Mouse (Mus musculus) liver, embryonic 12.5 days (tissue): Measurements from ENCODE around the gene Tab2. TPM values are rescaled to one million over a fixed set of nuclear protein-coding genes. Genes with fewer than 3 reads are reported as not detected.

Source experiments
- ATAC-seq: fragments of 200-750 bp; cut with Nextera tagmentation; 2 replicates; pipeline ENCODE4 v1.8.0; 2017; ENCODE audit warnings: moderate number of reproducible peaks, mild to moderate bottlenecking, moderate library complexity
- H3K27ac ChIP-seq: fragments of 300-500 bp; sonication (generic); 2 replicates; pipeline ENCODE4 v1.5.1; 2016; ENCODE audit warnings: mild to moderate bottlenecking
- H3K27me3 ChIP-seq: fragments of 300-500 bp; sonication (generic); replicated peaks from 2 replicates; pipeline ENCODE4 v1.6.1; 2016; ENCODE audit warnings: mild to moderate bottlenecking, moderate library complexity
- H3K36me3 ChIP-seq: fragments of 300-500 bp; sonication (generic); 2 replicates; pipeline ENCODE4 v1.6.1; 2016; ENCODE audit warnings: mild to moderate bottlenecking, moderate library complexity
- H3K4me1 ChIP-seq: fragments of 300-500 bp; sonication (generic); 2 replicates; pipeline ENCODE4 v1.6.1; 2016
- H3K4me2 ChIP-seq: fragments of 300-500 bp; sonication (generic); 2 replicates; pipeline ENCODE4 v1.6.1; 2016; ENCODE audit warnings: mild to moderate bottlenecking, moderate library complexity
- H3K4me3 ChIP-seq: fragments of 300-500 bp; sonication (generic); 2 replicates; pipeline ENCODE4 v1.5.1; 2016; ENCODE audit warnings: mild to moderate bottlenecking, moderate library complexity
- H3K9ac ChIP-seq: fragments of 300-500 bp; sonication (generic); 2 replicates; pipeline ENCODE4 v1.6.1; 2016; ENCODE audit warnings: mild to moderate bottlenecking, moderate library complexity
- H3K9me3 ChIP-seq: fragments of 300-500 bp; sonication (generic); replicated peaks from 2 replicates; pipeline ENCODE4 v1.6.1; 2016; ENCODE audit warnings: mild to moderate bottlenecking, moderate library complexity
- WGBS: fragments of 180-500 bp; shearing (Covaris S2); methylation state at CpG from one replicate; pipeline ENCODE4 v1.1.7; 2016; ENCODE audit not compliant: insufficient replicate concordance; 5-methylcytosine and 5-hydroxymethylcytosine counted together
- polyA plus RNA-seq: library from polyadenylated mRNA; unstranded; fragments of >200 nt; fragmentation: Nextera tagmentation; extraction: Ambion mirVana; gene quantifications from 2 replicates; pipeline ENCODE4 v1.2.1, GENCODE M21; 2016

The Tab2 gene
- polyA plus RNA-seq, 1 experiment from 2014 or later: 11.4 TPM

- 81% methylated on average over 24 of the region's 25 CpGs for WGBS
- peaks cover 11% of the 10 kb centered on the region for H3K27me3 ChIP-seq
- no peak overlapping the region for H3K9ac ChIP-seq
- no peak overlapping the region for H3K4me2 ChIP-seq
- H3K4me1 ChIP-seq: no peaks in the 10 kb centered on the region
- no peaks in the 10 kb centered on the region for H3K36me3 ChIP-seq
- ATAC-seq: no peak
- H3K4me3 ChIP-seq: no peak overlapping the region
- H3K27ac ChIP-seq: no peak overlapping the region
- H3K9me3 ChIP-seq: no peaks in the 10 kb centered on the region
These were observed 93.9 kb downstream of the Tab2 start for GRCm38 (mm10) chr10:7861937-7862657.

- no peak overlapping the region for H3K9ac ChIP-seq
- no peaks in the 10 kb centered on the region for H3K36me3 ChIP-seq
- 74% methylated on average over 14 of the region's 14 CpGs for WGBS
- ATAC-seq: no peak
- H3K9me3 ChIP-seq: no peaks in the 10 kb centered on the region
- no peaks in the 10 kb centered on the region for H3K4me1 ChIP-seq
- H3K27ac ChIP-seq: no peak overlapping the region
- H3K4me3 ChIP-seq: no peak overlapping the region
- H3K4me2 ChIP-seq: no peak overlapping the region
- peaks cover 4% of the 10 kb centered on the region; the same call in 1 of the 2 replicates for H3K27me3 ChIP-seq
These were observed 94.6 kb downstream of the Tab2 start for GRCm38 (mm10) chr10:7861259-7861936.

GRCm38 (mm10) chr10:7860494-7860893 lies 95.5 kb downstream of the Tab2 start:
- Histone ChIP-seq H3K36me3 (no peaks in the 10 kb centered on the region), H3K4me2 (no peak overlapping the region), H3K4me3 (no peak overlapping the region), H3K27me3 (no peaks in the 10 kb centered on the region), H3K9ac (no peak overlapping the region), H3K9me3 (no peaks in the 10 kb centered on the region), H3K27ac (no peak overlapping the region), H3K4me1 (no peaks in the 10 kb centered on the region)
- ATAC-seq: no peak
- WGBS: 60% methylated on average over 7 of the region's 7 CpGs

Other genes starting within 250 kb of the Tab2 start
- gene Katna1, start 230.2 kb downstream of the Tab2 start, polyA plus RNA-seq: 41.1 and 42.1 TPM in 2 replicates
- 32.5 and 33.1 TPM in 2 replicates for gene Ginm1, start 163.4 kb downstream of the Tab2 start, polyA plus RNA-seq
- 34.6 and 35.1 TPM in 2 replicates for gene Ppil4, start 163.3 kb downstream of the Tab2 start, polyA plus RNA-seq
- gene Zc3h12d, start 123.8 kb downstream of the Tab2 start, polyA plus RNA-seq: 0.07 and 0.14 TPM in 2 replicates